Mouse (Mus musculus): ENCODE data around the gene Cyp2j6. TPM values are rescaled to one million over a fixed set of nuclear protein-coding genes. Genes with fewer than 3 reads are reported as not detected.

The Cyp2j6 gene
- polyA plus RNA-seq, 1 experiment from 2014 or later, result 4.9 TPM

- no peak overlapping the region for H3K27ac ChIP-seq (ENCODE audit: low read length)
- ATAC-seq (replicated peaks; ENCODE audit: extremely low read depth, insufficient read depth, low FRiP score), result no peak
- H3K27me3 ChIP-seq (ENCODE audit: control insufficient read depth, insufficient read depth, low read length), result no peaks in the 10 kb centered on the region
- H3K36me3 ChIP-seq (ENCODE audit: control insufficient read depth, insufficient read depth), result no peaks in the 10 kb centered on the region
- H3K4me1 ChIP-seq (ENCODE audit: control insufficient read depth, insufficient read depth, low read length), result no peaks in the 10 kb centered on the region
- H3K9ac ChIP-seq (ENCODE audit: low read length), result no peak overlapping the region
- WGBS, result 72% methylated on average over 1 of the region's 1 CpGs
- H3K9me3 ChIP-seq (replicated peaks; ENCODE audit: control insufficient read depth, low read length), result no peaks in the 10 kb centered on the region
- no peak overlapping the region for H3K4me3 ChIP-seq (ENCODE audit: low read length)
- H3K4me2 ChIP-seq (ENCODE audit: low read depth, low read length), result no peak overlapping the region
These were observed 7.0 kb upstream of the Cyp2j6 start for GRCm38 (mm10) chr4:96560464-96560863.

GRCm38 (mm10) chr4:96559781-96560180, 6.3 kb upstream of the Cyp2j6 start:
- H3K4me1 ChIP-seq (ENCODE audit: control insufficient read depth, insufficient read depth, low read length), result no peaks in the 10 kb centered on the region
- H3K4me3 ChIP-seq (ENCODE audit: low read length), result no peak overlapping the region
- 77% methylated on average over 1 of the region's 1 CpGs for WGBS
- no peaks in the 10 kb centered on the region for H3K36me3 ChIP-seq (ENCODE audit: control insufficient read depth, insufficient read depth)
- H3K4me2 ChIP-seq (ENCODE audit: low read depth, low read length), result no peak overlapping the region
- no peaks in the 10 kb centered on the region for H3K27me3 ChIP-seq (ENCODE audit: control insufficient read depth, insufficient read depth, low read length)
- no peak for ATAC-seq (replicated peaks; ENCODE audit: extremely low read depth, insufficient read depth, low FRiP score)
- H3K9ac ChIP-seq (ENCODE audit: low read length), result no peak overlapping the region
- H3K27ac ChIP-seq (ENCODE audit: low read length), result no peak overlapping the region
- no peaks in the 10 kb centered on the region for H3K9me3 ChIP-seq (replicated peaks; ENCODE audit: control insufficient read depth, low read length)

GRCm38 (mm10) chr4:96551619-96552018, 1.8 kb downstream of the Cyp2j6 start:
- Histone ChIP-seq H3K27ac (ENCODE audit: low read length) (no peak overlapping the region), H3K4me2 (ENCODE audit: low read depth, low read length) (no peak overlapping the region), H3K9me3 (replicated peaks; ENCODE audit: control insufficient read depth, low read length) (no peaks in the 10 kb centered on the region), H3K4me3 (ENCODE audit: low read length) (no peak overlapping the region), H3K4me1 (ENCODE audit: control insufficient read depth, insufficient read depth, low read length) (0 out of 2 replicates have a peak, but pooled peaks cover 2% of the 10 kb centered on the region), H3K36me3 (ENCODE audit: control insufficient read depth, insufficient read depth) (no peaks in the 10 kb centered on the region), H3K27me3 (ENCODE audit: control insufficient read depth, insufficient read depth, low read length) (no peaks in the 10 kb centered on the region), H3K9ac (ENCODE audit: low read length) (no peak overlapping the region)
- no peak for ATAC-seq (replicated peaks; ENCODE audit: extremely low read depth, insufficient read depth, low FRiP score)
- WGBS, result 81% methylated on average over 3 of the region's 3 CpGs

- Histone ChIP-seq H3K9me3 (replicated peaks; ENCODE audit: control insufficient read depth, low read length) (no peaks in the 10 kb centered on the region), H3K4me1 (ENCODE audit: control insufficient read depth, insufficient read depth, low read length) (no peaks in the 10 kb centered on the region), H3K4me3 (ENCODE audit: low read length) (no peak overlapping the region), H3K27ac (ENCODE audit: low read length) (no peak overlapping the region), H3K4me2 (ENCODE audit: low read depth, low read length) (no peak overlapping the region), H3K27me3 (ENCODE audit: control insufficient read depth, insufficient read depth, low read length) (no peaks in the 10 kb centered on the region), H3K9ac (ENCODE audit: low read length) (no peak overlapping the region), H3K36me3 (ENCODE audit: control insufficient read depth, insufficient read depth) (no peaks in the 10 kb centered on the region)
- ATAC-seq (replicated peaks; ENCODE audit: extremely low read depth, insufficient read depth, low FRiP score), result no peak
- WGBS, result 52% methylated on average over 1 of the region's 1 CpGs
These were observed 7.5 kb downstream of the Cyp2j6 start for GRCm38 (mm10) chr4:96545976-96546375.

- Histone ChIP-seq H3K4me3 (ENCODE audit: low read length) (no peak overlapping the region), H3K27ac (ENCODE audit: low read length) (no peak overlapping the region), H3K9me3 (replicated peaks; ENCODE audit: control insufficient read depth, low read length) (no peaks in the 10 kb centered on the region), H3K9ac (ENCODE audit: low read length) (no peak overlapping the region), H3K36me3 (ENCODE audit: control insufficient read depth, insufficient read depth) (no peaks in the 10 kb centered on the region; the same call in 1 of the 2 replicates), H3K4me2 (ENCODE audit: low read depth, low read length) (no peak overlapping the region), H3K27me3 (ENCODE audit: control insufficient read depth, insufficient read depth, low read length) (no peaks in the 10 kb centered on the region), H3K4me1 (ENCODE audit: control insufficient read depth, insufficient read depth, low read length) (no peaks in the 10 kb centered on the region)
- no peak for ATAC-seq (replicated peaks; ENCODE audit: extremely low read depth, insufficient read depth, low FRiP score)
- WGBS, result 15% methylated on average over 1 of the region's 1 CpGs
These were observed 27.7 kb downstream of the Cyp2j6 start for GRCm38 (mm10) chr4:96525772-96526171.

- no peaks in the 10 kb centered on the region for H3K27me3 ChIP-seq (ENCODE audit: control insufficient read depth, insufficient read depth, low read length)
- H3K4me1 ChIP-seq (ENCODE audit: control insufficient read depth, insufficient read depth, low read length), result no peaks in the 10 kb centered on the region
- ATAC-seq (replicated peaks; ENCODE audit: extremely low read depth, insufficient read depth, low FRiP score), result no peak
- 77% methylated on average over 2 of the region's 2 CpGs for WGBS
- no peak overlapping the region for H3K4me2 ChIP-seq (ENCODE audit: low read depth, low read length)
- H3K4me3 ChIP-seq (ENCODE audit: low read length), result no peak overlapping the region
- H3K9me3 ChIP-seq (replicated peaks; ENCODE audit: control insufficient read depth, low read length), result no peaks in the 10 kb centered on the region
- H3K27ac ChIP-seq (ENCODE audit: low read length), result no peak overlapping the region
- H3K9ac ChIP-seq (ENCODE audit: low read length), result no peak overlapping the region
- peaks cover 2% of the 10 kb centered on the region; the same call in 1 of the 2 replicates for H3K36me3 ChIP-seq (ENCODE audit: control insufficient read depth, insufficient read depth)
These were observed 31.2 kb downstream of the Cyp2j6 start for GRCm38 (mm10) chr4:96522256-96522655.

GRCm38 (mm10) chr4:96510083-96510482, 43.4 kb downstream of the Cyp2j6 start:
- H3K9me3 ChIP-seq (replicated peaks; ENCODE audit: control insufficient read depth, low read length), result no peaks in the 10 kb centered on the region
- H3K27me3 ChIP-seq (ENCODE audit: control insufficient read depth, insufficient read depth, low read length), result no peaks in the 10 kb centered on the region
- H3K27ac ChIP-seq (ENCODE audit: low read length), result no peak overlapping the region
- no peak overlapping the region for H3K4me2 ChIP-seq (ENCODE audit: low read depth, low read length)
- no peaks in the 10 kb centered on the region for H3K36me3 ChIP-seq (ENCODE audit: control insufficient read depth, insufficient read depth)
- H3K4me3 ChIP-seq (ENCODE audit: low read length), result no peak overlapping the region
- no peak for ATAC-seq (replicated peaks; ENCODE audit: extremely low read depth, insufficient read depth, low FRiP score)
- no peaks in the 10 kb centered on the region for H3K4me1 ChIP-seq (ENCODE audit: control insufficient read depth, insufficient read depth, low read length)
- WGBS, result 67% methylated on average over 3 of the region's 3 CpGs
- H3K9ac ChIP-seq (ENCODE audit: low read length), result no peak overlapping the region

- WGBS, result 73% methylated on average over 1 of the region's 1 CpGs
- no peak for ATAC-seq (replicated peaks; ENCODE audit: extremely low read depth, insufficient read depth, low FRiP score)
These were observed 46.2 kb downstream of the Cyp2j6 start, which contains the start of gene Cyp2j8 for GRCm38 (mm10) chr4:96507286-96507685. Gene Cyp2j8 (minus strand): TSS chr4:96507386.

More at GRCm38 (mm10) chr4:96507286-96507685, 46.2 kb downstream of the Cyp2j6 start, which contains the start of gene Cyp2j8:
- Histone ChIP-seq H3K4me2 (ENCODE audit: low read depth, low read length) (no peak within 1 kb of the TSS), H3K27ac (ENCODE audit: low read length) (no peak within 1 kb of the TSS), H3K9me3 (replicated peaks; ENCODE audit: control insufficient read depth, low read length) (no peaks in the 10 kb centered on the region), H3K9ac (ENCODE audit: low read length) (no peak within 1 kb of the TSS), H3K27me3 (ENCODE audit: control insufficient read depth, insufficient read depth, low read length) (no peaks in the 10 kb centered on the region), H3K4me1 (ENCODE audit: control insufficient read depth, insufficient read depth, low read length) (no peaks in the 10 kb centered on the region), H3K4me3 (ENCODE audit: low read length) (no peak within 1 kb of the TSS), H3K36me3 (ENCODE audit: control insufficient read depth, insufficient read depth) (no peaks in the 10 kb centered on the region)

Data from heart, embryonic 16.5 days (tissue).